9 mouse cellular contexts compared by ENCODE assay signal in genomic region chr11:84181286-84181685, GRCm38 (mm10). TPM values are rescaled to one million over a fixed set of nuclear protein-coding genes. Genes with fewer than 3 reads are reported as not detected.
DNase-seq lines count a peak whose midpoint lies in the region; ATAC-seq and TF ChIP-seq lines count a peak whose summit lies in the region.
"Had no signal": no experiment of that assay in that cellular context is flagged by ENCODE, and none has a peak within 500 bp of the region (broad histone marks: within the 10 kb centered on the region; RNA-seq: fewer than 3 reads in every experiment).

No protein-coding gene starts in this region.

- H3K27ac ChIP-seq in intestine, embryonic 14.5 days (ENCODE audit: low read depth) = no peak overlapping the region
- H3K27ac ChIP-seq in intestine, postnatal 0 days (ENCODE audit: low read depth, low read length) = no peak overlapping the region
- H3K27ac ChIP-seq in embryonic facial prominence, embryonic 12.5 days = no peak overlapping the region
- no peak overlapping the region for H3K27ac ChIP-seq in intestine, embryonic 15.5 days
- H3K27ac ChIP-seq in midbrain, embryonic 16.5 days (ENCODE audit: low read length) = no peak overlapping the region

- H3K4me1 ChIP-seq in intestine, embryonic 14.5 days (replicated peaks; ENCODE audit: control insufficient read depth, insufficient read depth, low read length) = peaks cover 7% of the 10 kb centered on the region; the same call in 1 of the 2 replicates
- H3K4me1 ChIP-seq in intestine, postnatal 0 days (replicated peaks; ENCODE audit: control insufficient read depth, insufficient read depth, low read length) = no peaks in the 10 kb centered on the region
- H3K4me1 ChIP-seq in embryonic facial prominence, embryonic 12.5 days = 0 out of 2 replicates have a peak, but pooled peaks cover 14% of the 10 kb centered on the region
- peaks cover 7% of the 10 kb centered on the region for H3K4me1 ChIP-seq in intestine, embryonic 15.5 days (replicated peaks)
- H3K4me1 ChIP-seq in midbrain, embryonic 16.5 days (ENCODE audit: control insufficient read depth, insufficient read depth, low read length) = peaks cover 15% of the 10 kb centered on the region

- H3K9me3 ChIP-seq in intestine, embryonic 14.5 days (ENCODE audit: control insufficient read depth, low read length) = no peaks in the 10 kb centered on the region
- H3K9me3 ChIP-seq in intestine, postnatal 0 days (ENCODE audit: control insufficient read depth) = no peaks in the 10 kb centered on the region
- no peaks in the 10 kb centered on the region for H3K9me3 ChIP-seq in embryonic facial prominence, embryonic 12.5 days
- no peaks in the 10 kb centered on the region for H3K9me3 ChIP-seq in intestine, embryonic 15.5 days
- H3K9me3 ChIP-seq in midbrain, embryonic 16.5 days (replicated peaks; ENCODE audit: control insufficient read depth, low read length, poor library complexity, severe bottlenecking) = no peaks in the 10 kb centered on the region

- no peak for DNase-seq in intestine, embryonic 14.5 days (ENCODE audit: low spot score)
- DNase-seq in right cerebral cortex, postnatal 14 days = no peak
- DNase-seq in layer of hippocampus, adult 9-11 months = no peak
- no peak for DNase-seq in layer of hippocampus, postnatal 36 days
- DNase-seq: right cerebral cortex, postnatal 4 days had no signal

- peak overlapping the region; percentile 83 for H3K4me3 ChIP-seq in intestine, embryonic 14.5 days (ENCODE audit: low read depth, low read length)
- H3K4me3 ChIP-seq in intestine, postnatal 0 days (ENCODE audit: low read depth, low read length) = no peak overlapping the region
- H3K4me3 ChIP-seq in embryonic facial prominence, embryonic 12.5 days = 0 out of 2 replicates have a peak overlapping the region, but pooled peaks have one; percentile 77
- no peak overlapping the region; the same call in 1 of the 2 replicates for H3K4me3 ChIP-seq in intestine, embryonic 15.5 days (replicated peaks)
- peak overlapping the region; percentile 69; the same call in 1 of the 2 replicates for H3K4me3 ChIP-seq in midbrain, embryonic 16.5 days (ENCODE audit: low read depth, low read length)

- TF ChIP-seq CTCF in intestine, postnatal 0 days (IDR thresholded peaks at IDR 0.05; ENCODE audit: low read depth) = no peak

- WGBS in intestine, embryonic 14.5 days = 74% methylated on average over 2 of the region's 2 CpGs
- WGBS in intestine, postnatal 0 days = 64% methylated on average over 2 of the region's 2 CpGs
- 73% methylated on average over 2 of the region's 2 CpGs for WGBS in embryonic facial prominence, embryonic 12.5 days
- 65% methylated on average over 2 of the region's 2 CpGs for WGBS in intestine, embryonic 15.5 days
- 56% methylated on average over 2 of the region's 2 CpGs for WGBS in midbrain, embryonic 16.5 days

- ATAC-seq in intestine, embryonic 14.5 days (replicated peaks; ENCODE audit: low FRiP score, low TSS enrichment, low read depth) = no peak
- ATAC-seq in intestine, postnatal 0 days = no peak
- no peak for ATAC-seq in embryonic facial prominence, embryonic 12.5 days (ENCODE audit: insufficient number of reproducible peaks, insufficient read depth, low FRiP score, low TSS enrichment)
- ATAC-seq in intestine, embryonic 15.5 days = no peak
- no peak for ATAC-seq in midbrain, embryonic 16.5 days

- peak overlapping the region; percentile 82 for H3K4me2 ChIP-seq in intestine, embryonic 14.5 days (ENCODE audit: low read length)
- no peak overlapping the region for H3K4me2 ChIP-seq in intestine, postnatal 0 days (replicated peaks; ENCODE audit: low read depth)
- H3K4me2 ChIP-seq in embryonic facial prominence, embryonic 12.5 days (replicated peaks) = peak overlapping the region; percentile 71
- H3K4me2 ChIP-seq in intestine, embryonic 15.5 days (replicated peaks) = peak overlapping the region; percentile 85
- peak overlapping the region; percentile 89 for H3K4me2 ChIP-seq in midbrain, embryonic 16.5 days (ENCODE audit: low read length)

- no peaks in the 10 kb centered on the region for H3K27me3 ChIP-seq in intestine, embryonic 14.5 days (replicated peaks; ENCODE audit: control insufficient read depth, insufficient read depth, low read length)
- no peaks in the 10 kb centered on the region for H3K27me3 ChIP-seq in intestine, postnatal 0 days (replicated peaks; ENCODE audit: control insufficient read depth, insufficient read depth, low read length)
- H3K27me3 ChIP-seq in embryonic facial prominence, embryonic 12.5 days = no peaks in the 10 kb centered on the region
- no peaks in the 10 kb centered on the region for H3K27me3 ChIP-seq in intestine, embryonic 15.5 days (replicated peaks)
- H3K27me3 ChIP-seq in midbrain, embryonic 16.5 days (ENCODE audit: control insufficient read depth, insufficient read depth, low read depth, low read length) = no peaks in the 10 kb centered on the region

- peak overlapping the region; percentile 71; the same call in 1 of the 2 replicates for H3K9ac ChIP-seq in intestine, embryonic 14.5 days (ENCODE audit: low read length)
- H3K9ac ChIP-seq in intestine, postnatal 0 days (ENCODE audit: low read depth, low read length) = no peak overlapping the region
- no peak overlapping the region for H3K9ac ChIP-seq in embryonic facial prominence, embryonic 12.5 days
- peak overlapping the region; percentile 77; the same call in 1 of the 2 replicates for H3K9ac ChIP-seq in intestine, embryonic 15.5 days
- peak overlapping the region; percentile 34; the same call in 1 of the 2 replicates for H3K9ac ChIP-seq in midbrain, embryonic 16.5 days (ENCODE audit: low read depth, low read length)

- no peaks in the 10 kb centered on the region for H3K36me3 ChIP-seq in intestine, embryonic 14.5 days (ENCODE audit: control insufficient read depth, insufficient read depth, low read length)
- H3K36me3 ChIP-seq in intestine, postnatal 0 days (ENCODE audit: control insufficient read depth, insufficient read depth) = no peaks in the 10 kb centered on the region
- no peaks in the 10 kb centered on the region for H3K36me3 ChIP-seq in embryonic facial prominence, embryonic 12.5 days
- H3K36me3 ChIP-seq in intestine, embryonic 15.5 days = no peaks in the 10 kb centered on the region
- no peaks in the 10 kb centered on the region for H3K36me3 ChIP-seq in midbrain, embryonic 16.5 days (ENCODE audit: control insufficient read depth, insufficient read depth, low read length)

RNA-seq across cellular contexts. Expression of gene Gm11437, which starts 14.0 kb away (rescaled TPM):
- polyA plus RNA-seq in intestine, embryonic 14.5 days (2014; fragmentation: Nextera tagmentation; extraction: Ambion mirVana) = 0.15 TPM in 2 replicates
- polyA plus RNA-seq in intestine, postnatal 0 days (2015; fragmentation: Nextera tagmentation; extraction: Ambion mirVana) = 0.24 TPM in 1 of 2 replicates, not detected in the other
- polyA plus RNA-seq in embryonic facial prominence, embryonic 12.5 days (2016; fragmentation: Nextera tagmentation; extraction: Ambion mirVana) = not detected in 2 replicates
- polyA plus RNA-seq in intestine, embryonic 15.5 days (2015; fragmentation: Nextera tagmentation; extraction: Ambion mirVana) = not detected in 2 replicates
- polyA plus RNA-seq in midbrain, embryonic 16.5 days (2015; fragmentation: Nextera tagmentation; extraction: Ambion mirVana) = 0.15 and 0.29 TPM in 2 replicates
- not detected for total RNA-seq in layer of hippocampus, postnatal 36 days (2021)

RNA-seq across cellular contexts. Expression of gene Acaca, which starts 51.8 kb away (rescaled TPM):
- polyA plus RNA-seq in intestine, embryonic 14.5 days (2014; fragmentation: Nextera tagmentation; extraction: Ambion mirVana) = 23.6 and 25.8 TPM in 2 replicates
- polyA plus RNA-seq in intestine, postnatal 0 days (2015; fragmentation: Nextera tagmentation; extraction: Ambion mirVana) = 2.5 and 3.1 TPM in 2 replicates
- 24.8 and 26.4 TPM in 2 replicates for polyA plus RNA-seq in embryonic facial prominence, embryonic 12.5 days (2016; fragmentation: Nextera tagmentation; extraction: Ambion mirVana)
- 12.3 and 15.0 TPM in 2 replicates for polyA plus RNA-seq in intestine, embryonic 15.5 days (2015; fragmentation: Nextera tagmentation; extraction: Ambion mirVana)
- 31.4 and 34.1 TPM in 2 replicates for polyA plus RNA-seq in midbrain, embryonic 16.5 days (2015; fragmentation: Nextera tagmentation; extraction: Ambion mirVana)
- 10 to 100 TPM; 71.1 to 73.3 TPM for total RNA-seq in layer of hippocampus, postnatal 36 days (2021)

RNA-seq across cellular contexts. Expression of gene Tada2a, which starts 51.9 kb away (rescaled TPM):
- polyA plus RNA-seq in intestine, embryonic 14.5 days (2014; fragmentation: Nextera tagmentation; extraction: Ambion mirVana) = 31.8 and 35.3 TPM in 2 replicates
- polyA plus RNA-seq in intestine, postnatal 0 days (2015; fragmentation: Nextera tagmentation; extraction: Ambion mirVana) = 8.3 and 9.8 TPM in 2 replicates
- 42.8 and 43.2 TPM in 2 replicates for polyA plus RNA-seq in embryonic facial prominence, embryonic 12.5 days (2016; fragmentation: Nextera tagmentation; extraction: Ambion mirVana)
- 25.4 and 25.9 TPM in 2 replicates for polyA plus RNA-seq in intestine, embryonic 15.5 days (2015; fragmentation: Nextera tagmentation; extraction: Ambion mirVana)
- polyA plus RNA-seq in midbrain, embryonic 16.5 days (2015; fragmentation: Nextera tagmentation; extraction: Ambion mirVana) = 31.2 and 31.5 TPM in 2 replicates
- 10 to 100 TPM; 28.6 to 32.9 TPM for total RNA-seq in layer of hippocampus, postnatal 36 days (2021)

Comparison
In these comparisons a context has a peak if more than half of its experiments do, and no peak if none do; other contexts are left out.
1. H3K4me3 ChIP-seq: peak in intestine, embryonic 14.5 days (single experiment), embryonic facial prominence, embryonic 12.5 days (single experiment) and midbrain, embryonic 16.5 days (single experiment); none in intestine, postnatal 0 days (single experiment) and intestine, embryonic 15.5 days (single experiment).
2. H3K9ac ChIP-seq: peak in intestine, embryonic 14.5 days (single experiment), intestine, embryonic 15.5 days (single experiment) and midbrain, embryonic 16.5 days (single experiment); none in intestine, postnatal 0 days (single experiment) and embryonic facial prominence, embryonic 12.5 days (single experiment).